Mouse (Mus musculus): ENCODE results near the gene Ap4b1. TPM values are rescaled to one million over a fixed set of nuclear protein-coding genes. Genes with fewer than 3 reads are reported as not detected.
"Not testable (repeated sequence)": the region's sequence is repeated elsewhere in the genome, so short reads cannot be mapped to it uniquely, and the experiment has no call there.

Ap4b1 gene
- polyA plus RNA-seq, 1 experiment from 2014 or later: 21.8 TPM

DNA sequence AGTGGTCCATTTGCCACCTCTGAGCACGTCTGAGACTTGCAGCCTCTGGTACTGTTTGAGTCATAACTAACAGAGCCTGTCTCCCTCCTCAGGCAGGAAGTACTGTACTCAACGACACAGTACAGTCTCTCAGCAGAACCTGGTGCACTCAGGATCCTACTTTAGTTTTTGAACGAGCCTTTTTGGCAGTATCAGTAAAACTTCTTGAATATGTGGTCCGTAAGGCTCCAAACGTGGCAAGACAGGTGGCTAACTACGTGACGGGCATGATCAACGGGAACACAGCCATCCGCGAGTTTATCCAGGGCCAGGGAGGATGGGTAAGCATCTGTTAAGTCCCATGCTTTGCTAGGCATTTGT lies 26.6 kb downstream of the Ap4b1 start:
- no peaks in the 10 kb centered on the region for H3K4me1 ChIP-seq (replicated peaks)
- no peak overlapping the region for H3K9ac ChIP-seq
- H3K9me3 ChIP-seq: no peaks in the 10 kb centered on the region
- no peak overlapping the region for H3K4me2 ChIP-seq
- no peaks in the 10 kb centered on the region for H3K36me3 ChIP-seq
- no peak overlapping the region for H3K4me3 ChIP-seq
- 81% methylated on average over 10 of the region's 10 CpGs for WGBS
- ATAC-seq (ENCODE audit: low FRiP score, low read depth): no peak
- no peaks in the 10 kb centered on the region for H3K27me3 ChIP-seq
- no peak overlapping the region for H3K27ac ChIP-seq (replicated peaks)

- Histone ChIP-seq H3K4me1 (replicated peaks) (no peaks in the 10 kb centered on the region), H3K27me3 (no peaks in the 10 kb centered on the region), H3K9ac (no peak overlapping the region), H3K9me3 (no peaks in the 10 kb centered on the region), H3K4me3 (no peak overlapping the region), H3K36me3 (no peaks in the 10 kb centered on the region), H3K4me2 (no peak overlapping the region), H3K27ac (replicated peaks) (no peak overlapping the region)
- 97% methylated on average over 5 of the region's 5 CpGs for WGBS
- ATAC-seq (ENCODE audit: low FRiP score, low read depth): no peak
Observed at GRCm38 (mm10) chr3:103836453-103836852, 27.1 kb downstream of the Ap4b1 start.

GRCm38 (mm10) chr3:103839711-103840110 lies 30.4 kb downstream of the Ap4b1 start:
- ATAC-seq (ENCODE audit: low FRiP score, low read depth): no peak
- no peak overlapping the region for H3K27ac ChIP-seq (replicated peaks)
- WGBS: 95% methylated on average over 6 of the region's 6 CpGs

GRCm38 (mm10) chr3:103840195-103840594 lies 30.9 kb downstream of the Ap4b1 start:
- H3K4me3 ChIP-seq; H3K27me3 ChIP-seq; H3K27ac ChIP-seq (replicated peaks); H3K4me1 ChIP-seq (replicated peaks); H3K9me3 ChIP-seq; ATAC-seq (ENCODE audit: low FRiP score, low read depth); H3K9ac ChIP-seq; H3K4me2 ChIP-seq; H3K36me3 ChIP-seq: not testable (repeated sequence)
- 73% methylated on average over 3 of the region's 3 CpGs for WGBS

More at GRCm38 (mm10) chr3:103839711-103840110, 30.4 kb downstream of the Ap4b1 start:
- no peak overlapping the region for H3K4me3 ChIP-seq
- no peaks in the 10 kb centered on the region for H3K9me3 ChIP-seq
- H3K4me1 ChIP-seq (replicated peaks): no peaks in the 10 kb centered on the region
- no peak overlapping the region for H3K9ac ChIP-seq
- no peaks in the 10 kb centered on the region for H3K27me3 ChIP-seq
- H3K4me2 ChIP-seq: no peak overlapping the region
- no peaks in the 10 kb centered on the region for H3K36me3 ChIP-seq

GRCm38 (mm10) chr3:103840946-103841345 lies 31.6 kb downstream of the Ap4b1 start:
- WGBS: 86% methylated on average over 7 of the region's 7 CpGs
- not testable (repeated sequence) for H3K9me3 ChIP-seq; ATAC-seq (ENCODE audit: low FRiP score, low read depth)

GRCm38 (mm10) chr3:103850644-103851363 lies 41.5 kb downstream of the Ap4b1 start:
- Histone ChIP-seq H3K4me3 (no peak overlapping the region), H3K9ac (no peak overlapping the region), H3K27ac (replicated peaks) (no peak overlapping the region), H3K9me3 (no peaks in the 10 kb centered on the region), H3K36me3 (no peaks in the 10 kb centered on the region), H3K4me1 (replicated peaks) (no peaks in the 10 kb centered on the region), H3K27me3 (no peaks in the 10 kb centered on the region), H3K4me2 (no peak overlapping the region)
- WGBS: 81% methylated on average over 9 of the region's 9 CpGs
- ATAC-seq (ENCODE audit: low FRiP score, low read depth): no peak

More at GRCm38 (mm10) chr3:103840946-103841345, 31.6 kb downstream of the Ap4b1 start:
- not testable (repeated sequence) for H3K27ac ChIP-seq (replicated peaks); H3K9ac ChIP-seq; H3K27me3 ChIP-seq; H3K36me3 ChIP-seq; H3K4me1 ChIP-seq (replicated peaks); H3K4me2 ChIP-seq; H3K4me3 ChIP-seq

GRCm38 (mm10) chr3:103851481-103851880 lies 42.2 kb downstream of the Ap4b1 start:
- ATAC-seq (ENCODE audit: low FRiP score, low read depth): no peak
- no peaks in the 10 kb centered on the region for H3K36me3 ChIP-seq
- WGBS: 90% methylated on average over 6 of the region's 6 CpGs
- H3K4me3 ChIP-seq: no peak overlapping the region
- no peak overlapping the region for H3K9ac ChIP-seq
- no peaks in the 10 kb centered on the region for H3K4me1 ChIP-seq (replicated peaks)
- H3K27ac ChIP-seq (replicated peaks): no peak overlapping the region
- no peak overlapping the region for H3K4me2 ChIP-seq
- no peaks in the 10 kb centered on the region for H3K27me3 ChIP-seq
- H3K9me3 ChIP-seq: no peaks in the 10 kb centered on the region

GRCm38 (mm10) chr3:103851882-103852281 lies 42.6 kb downstream of the Ap4b1 start:
- no peak overlapping the region for H3K4me2 ChIP-seq
- no peaks in the 10 kb centered on the region for H3K36me3 ChIP-seq
- no peak overlapping the region for H3K4me3 ChIP-seq
- no peak overlapping the region for H3K27ac ChIP-seq (replicated peaks)
- no peaks in the 10 kb centered on the region for H3K27me3 ChIP-seq
- H3K9me3 ChIP-seq: no peaks in the 10 kb centered on the region
- no peak overlapping the region for H3K9ac ChIP-seq
- H3K4me1 ChIP-seq (replicated peaks): no peaks in the 10 kb centered on the region
- WGBS: 89% methylated on average over 8 of the region's 8 CpGs
- no peak for ATAC-seq (ENCODE audit: low FRiP score, low read depth)

- no peak for ATAC-seq (ENCODE audit: low FRiP score, low read depth)
- WGBS: 62% methylated on average over 3 of the region's 3 CpGs
- H3K36me3 ChIP-seq: no peaks in the 10 kb centered on the region
- H3K9me3 ChIP-seq: no peaks in the 10 kb centered on the region
- no peak overlapping the region for H3K4me2 ChIP-seq
- no peak overlapping the region for H3K27ac ChIP-seq (replicated peaks)
- H3K27me3 ChIP-seq: no peaks in the 10 kb centered on the region
- no peaks in the 10 kb centered on the region for H3K4me1 ChIP-seq (replicated peaks)
- no peak overlapping the region for H3K9ac ChIP-seq
- no peak overlapping the region for H3K4me3 ChIP-seq
Observed at GRCm38 (mm10) chr3:103852565-103853299, 43.4 kb downstream of the Ap4b1 start.

- Histone ChIP-seq H3K4me1 (replicated peaks) (no peaks in the 10 kb centered on the region), H3K27me3 (no peaks in the 10 kb centered on the region), H3K27ac (replicated peaks) (no peak overlapping the region), H3K36me3 (no peaks in the 10 kb centered on the region), H3K9ac (no peak overlapping the region), H3K4me3 (no peak overlapping the region), H3K4me2 (no peak overlapping the region), H3K9me3 (no peaks in the 10 kb centered on the region)
- WGBS: 51% methylated on average over 8 of the region's 8 CpGs
- no peak for ATAC-seq (ENCODE audit: low FRiP score, low read depth)
Observed at GRCm38 (mm10) chr3:103853804-103854203, 44.5 kb downstream of the Ap4b1 start.

GRCm38 (mm10) chr3:103857036-103857805 lies 47.9 kb downstream of the Ap4b1 start:
- H3K36me3 ChIP-seq: no peaks in the 10 kb centered on the region
- no peak overlapping the region for H3K4me3 ChIP-seq
- H3K4me1 ChIP-seq (replicated peaks): no peaks in the 10 kb centered on the region
- H3K9me3 ChIP-seq: no peaks in the 10 kb centered on the region
- H3K27ac ChIP-seq (replicated peaks): no peak overlapping the region
- ATAC-seq (ENCODE audit: low FRiP score, low read depth): no peak
- H3K4me2 ChIP-seq: no peak overlapping the region
- H3K27me3 ChIP-seq: no peaks in the 10 kb centered on the region
- 89% methylated on average over 7 of the region's 7 CpGs for WGBS
- H3K9ac ChIP-seq: no peak overlapping the region

- no peak for ATAC-seq (ENCODE audit: low FRiP score, low read depth)
- Histone ChIP-seq H3K27ac (replicated peaks) (no peak overlapping the region), H3K4me1 (replicated peaks) (no peaks in the 10 kb centered on the region), H3K36me3 (no peaks in the 10 kb centered on the region), H3K27me3 (no peaks in the 10 kb centered on the region), H3K9ac (no peak overlapping the region), H3K4me2 (no peak overlapping the region), H3K4me3 (no peak overlapping the region), H3K9me3 (no peaks in the 10 kb centered on the region)
- WGBS: 91% methylated on average over 6 of the region's 6 CpGs
Observed at GRCm38 (mm10) chr3:103857977-103858563, 48.8 kb downstream of the Ap4b1 start.

Data from hindbrain, embryonic 15.5 days (tissue).